ENCODE assay signal across 8 mouse cellular contexts in the genomic region with DNA sequence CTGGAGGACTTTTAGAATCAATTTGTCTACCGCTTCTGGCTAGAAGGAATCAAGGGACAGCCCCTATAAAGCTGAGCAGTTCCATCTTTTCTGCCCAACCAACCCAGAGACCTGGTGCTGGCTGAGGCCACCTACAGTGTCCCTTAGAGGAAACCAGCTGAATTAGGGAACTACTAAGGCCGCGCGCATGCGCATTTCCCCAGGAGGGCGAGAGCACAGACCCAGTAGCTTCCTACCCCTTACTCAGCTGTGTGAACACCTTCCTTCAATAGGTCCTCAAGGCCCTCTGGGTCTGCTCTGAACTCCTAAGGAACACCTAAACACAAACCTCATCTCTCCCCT. TPM values are rescaled to one million over a fixed set of nuclear protein-coding genes. Genes with fewer than 3 reads are reported as not detected.
A peak's percentile ranks its signal among the peaks of the same experiment; 100 is the strongest.
DNase-seq lines count a peak whose midpoint lies in the region; TF ChIP-seq lines count a peak whose summit lies in the region.

No protein-coding gene starts in this region.

- H3K27me3 ChIP-seq in forebrain, embryonic 10.5 days (ENCODE audit: poor library complexity, severe bottlenecking) = no peaks in the 10 kb centered on the region
- H3K27me3 ChIP-seq in hindbrain, embryonic 10.5 days (ENCODE audit: insufficient read depth, poor library complexity, severe bottlenecking) = no peaks in the 10 kb centered on the region

- TF ChIP-seq CTCF in brain, embryonic 14.5 days (IDR thresholded peaks at IDR 0.05; ENCODE audit: borderline replicate concordance, extremely low read depth, insufficient read depth, insufficient read length) = no peak

- H3K4me3 ChIP-seq in forebrain, embryonic 10.5 days = peak overlapping the region; percentile 69
- H3K4me3 ChIP-seq in hindbrain, embryonic 10.5 days = peak overlapping the region; percentile 77

- H3K9me3 ChIP-seq in forebrain, embryonic 10.5 days = no peaks in the 10 kb centered on the region
- H3K9me3 ChIP-seq in hindbrain, embryonic 10.5 days = no peaks in the 10 kb centered on the region

- peaks cover 44% of the 10 kb centered on the region for H3K4me1 ChIP-seq in forebrain, embryonic 10.5 days
- peaks cover 45% of the 10 kb centered on the region for H3K4me1 ChIP-seq in hindbrain, embryonic 10.5 days (replicated peaks)

- H3K36me3 ChIP-seq in forebrain, embryonic 10.5 days (replicated peaks) = peaks cover 46% of the 10 kb centered on the region
- peaks cover 56% of the 10 kb centered on the region for H3K36me3 ChIP-seq in hindbrain, embryonic 10.5 days

- WGBS in forebrain, embryonic 10.5 days = 1% methylated on average over 6 of the region's 6 CpGs
- 1% methylated on average over 6 of the region's 6 CpGs for WGBS in hindbrain, embryonic 10.5 days

- peak; percentile 79 for DNase-seq in CD4-positive, CD25-positive, alpha-beta regulatory T cell, adult 2 months (ENCODE audit: low read depth, low spot score)
- DNase-seq in brain, embryonic 14.5 days (ENCODE audit: low read depth) = peak; percentile 83
- peak; percentile 67 for DNase-seq in forebrain, embryonic 10.5 days (ENCODE audit: extremely low spot score, low spot score)
- peak; percentile 71 for DNase-seq in hindbrain, embryonic 10.5 days (ENCODE audit: low spot score)
- DNase-seq in left cerebral cortex, adult 8-10 months (ENCODE audit: low spot score in 2 of 2) = peak; percentile 56 to 73
- DNase-seq in lung, postnatal 36 days = peak; percentile 68
- DNase-seq in right cerebral cortex, adult 2 months (ENCODE audit: low spot score in 2 of 2) = peak; percentile 60 to 69
- DNase-seq in urinary bladder, postnatal 4 days (ENCODE audit: low spot score in 2 of 2) = no peak

- peak overlapping the region; percentile 89 for H3K27ac ChIP-seq in forebrain, embryonic 10.5 days
- H3K27ac ChIP-seq in hindbrain, embryonic 10.5 days = peak overlapping the region; percentile 90

- no peak for TF ChIP-seq POLR2A in brain, embryonic 14.5 days (IDR thresholded peaks at IDR 0.05; ENCODE audit: borderline replicate concordance, extremely low read depth, insufficient read depth, insufficient read length, poor library complexity, severe bottlenecking)

RNA-seq across cellular contexts. Expression of gene Ccdc28b, which starts 1.3 kb away (rescaled TPM):
- polyA plus RNA-seq in brain, embryonic 14.5 days (2012; rRNA removed) = 108 and 116 TPM in 2 replicates
- polyA plus RNA-seq in forebrain, embryonic 10.5 days (2016; fragmentation: Nextera tagmentation; extraction: Ambion mirVana) = 43.9 and 47.1 TPM in 2 replicates
- polyA plus RNA-seq in hindbrain, embryonic 10.5 days (2016; fragmentation: Nextera tagmentation; extraction: Ambion mirVana) = 53.2 and 75.0 TPM in 2 replicates
- total RNA-seq in left cerebral cortex, adult 8-10 months (2022) = 10 to 100 TPM; 46.9 to 51.5 (median 49.4) TPM

RNA-seq across cellular contexts. Expression of gene Iqcc, which starts 6.1 kb away (rescaled TPM):
- 32.3 and 38.9 TPM in 2 replicates for polyA plus RNA-seq in brain, embryonic 14.5 days (2012; rRNA removed)
- 30.4 and 34.8 TPM in 2 replicates for polyA plus RNA-seq in forebrain, embryonic 10.5 days (2016; fragmentation: Nextera tagmentation; extraction: Ambion mirVana)
- polyA plus RNA-seq in hindbrain, embryonic 10.5 days (2016; fragmentation: Nextera tagmentation; extraction: Ambion mirVana) = 27.7 and 29.1 TPM in 2 replicates
- 10 to 100 TPM; 25.7 to 38.1 (median 32.2) TPM for total RNA-seq in left cerebral cortex, adult 8-10 months (2022)

RNA-seq across cellular contexts. Expression of gene Dcdc2b, which starts 10.9 kb away (rescaled TPM):
- polyA plus RNA-seq in brain, embryonic 14.5 days (2012; rRNA removed) = 4.5 and 7.4 TPM in 2 replicates
- polyA plus RNA-seq in forebrain, embryonic 10.5 days (2016; fragmentation: Nextera tagmentation; extraction: Ambion mirVana) = 2.0 and 2.2 TPM in 2 replicates
- 0.90 and 1.3 TPM in 2 replicates for polyA plus RNA-seq in hindbrain, embryonic 10.5 days (2016; fragmentation: Nextera tagmentation; extraction: Ambion mirVana)
- total RNA-seq in left cerebral cortex, adult 8-10 months (2022) = 1 to 10 TPM; 2.2 to 4.9 (median 3.9) TPM

RNA-seq across cellular contexts. Expression of gene Txlna, which starts 15.9 kb away (rescaled TPM):
- polyA plus RNA-seq in brain, embryonic 14.5 days (2012; rRNA removed) = 55.6 and 57.8 TPM in 2 replicates
- 114 and 118 TPM in 2 replicates for polyA plus RNA-seq in forebrain, embryonic 10.5 days (2016; fragmentation: Nextera tagmentation; extraction: Ambion mirVana)
- polyA plus RNA-seq in hindbrain, embryonic 10.5 days (2016; fragmentation: Nextera tagmentation; extraction: Ambion mirVana) = 90.1 and 108 TPM in 2 replicates
- total RNA-seq in left cerebral cortex, adult 8-10 months (2022) = 10 to 100 TPM; 31.6 to 42.4 (median 37.2) TPM

RNA-seq across cellular contexts. Expression of gene Tmem234, which starts 24.5 kb away (rescaled TPM):
- 156 and 169 TPM in 2 replicates for polyA plus RNA-seq in brain, embryonic 14.5 days (2012; rRNA removed)
- 224 and 227 TPM in 2 replicates for polyA plus RNA-seq in forebrain, embryonic 10.5 days (2016; fragmentation: Nextera tagmentation; extraction: Ambion mirVana)
- polyA plus RNA-seq in hindbrain, embryonic 10.5 days (2016; fragmentation: Nextera tagmentation; extraction: Ambion mirVana) = 226 and 229 TPM in 2 replicates
- total RNA-seq in left cerebral cortex, adult 8-10 months (2022) = 10 to 100 TPM; 86.5 to 90.9 (median 89.3) TPM

Comparison
In these comparisons a context has a peak if more than half of its experiments do, and no peak if none do; other contexts are left out.
1. DNase-seq: peak in CD4-positive, CD25-positive, alpha-beta regulatory T cell, adult 2 months (single experiment), brain, embryonic 14.5 days (single experiment), forebrain, embryonic 10.5 days (single experiment), hindbrain, embryonic 10.5 days (single experiment), left cerebral cortex, adult 8-10 months (2 of 2), lung, postnatal 36 days (single experiment) and right cerebral cortex, adult 2 months (2 of 2); none in urinary bladder, postnatal 4 days (0 of 2).